Mouse (Mus musculus): ENCODE results near the gene Ddt. TPM values are rescaled to one million over a fixed set of nuclear protein-coding genes. Genes with fewer than 3 reads are reported as not detected.
"Not testable (repeated sequence)": the region's sequence is repeated elsewhere in the genome, so short reads cannot be mapped to it uniquely, and the experiment has no call there.

Gene Ddt
- total and polyA plus RNA-seq, 3 experiments: 10.8 to 108 (median 73.2) TPM

DNA sequence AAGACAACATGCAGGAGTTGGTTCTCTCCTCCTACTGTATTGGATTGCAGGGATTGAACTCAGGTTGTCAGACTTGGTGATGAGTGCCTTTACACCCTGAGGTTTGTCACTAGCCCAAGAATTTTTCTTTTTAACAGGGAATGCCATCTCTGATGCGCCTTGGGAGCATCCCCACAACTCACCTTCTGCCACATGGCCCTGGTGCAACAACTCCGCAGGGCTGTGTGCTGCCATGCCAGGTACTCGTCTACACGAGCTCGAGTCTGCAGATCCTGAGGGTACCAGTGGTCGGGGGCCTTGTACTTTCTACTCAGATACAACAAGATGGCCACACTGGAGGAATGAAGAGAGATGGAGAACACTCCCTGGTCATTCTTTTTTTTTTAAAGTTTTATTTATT, 3.3 kb upstream of the Ddt start:
- ATAC-seq (ENCODE audit: extremely low read depth, insufficient number of reproducible peaks, low FRiP score, poor library complexity, severe bottlenecking): no peak
- H3K9me3 ChIP-seq (replicated peaks): no peaks in the 10 kb centered on the region
- H3K4me1 ChIP-seq (ENCODE audit: insufficient read depth, low read depth, low read length): peaks cover 34% of the 10 kb centered on the region
- H3K27me3 ChIP-seq (ENCODE audit: insufficient read depth, low read length): peaks cover 43% of the 10 kb centered on the region
- TF ChIP-seq GATA1 (IDR thresholded peaks at IDR 0.05; ENCODE audit: borderline replicate concordance, low read length) (no peak), POLR2AphosphoS5 (IDR thresholded peaks at IDR 0.05; ENCODE audit: insufficient replicate concordance, low read depth, low read length) (no peak), CTCF (IDR thresholded peaks at IDR 0.05; ENCODE audit: low read depth, low read length) (no peak), TAL1 (conservative IDR thresholded peaks at IDR 0.05; ENCODE audit: low read depth, low read length) (no peak), GATA2 (IDR thresholded peaks at IDR 0.05; ENCODE audit: borderline replicate concordance, low read depth, low read length) (no peak)
- peaks cover 3% of the 10 kb centered on the region for H3K36me3 ChIP-seq (replicated peaks)
- H3K4me3 ChIP-seq (ENCODE audit: low read depth, low read length): no peak overlapping the region
- DNase-seq (ENCODE audit: low spot score): no peak

DNA sequence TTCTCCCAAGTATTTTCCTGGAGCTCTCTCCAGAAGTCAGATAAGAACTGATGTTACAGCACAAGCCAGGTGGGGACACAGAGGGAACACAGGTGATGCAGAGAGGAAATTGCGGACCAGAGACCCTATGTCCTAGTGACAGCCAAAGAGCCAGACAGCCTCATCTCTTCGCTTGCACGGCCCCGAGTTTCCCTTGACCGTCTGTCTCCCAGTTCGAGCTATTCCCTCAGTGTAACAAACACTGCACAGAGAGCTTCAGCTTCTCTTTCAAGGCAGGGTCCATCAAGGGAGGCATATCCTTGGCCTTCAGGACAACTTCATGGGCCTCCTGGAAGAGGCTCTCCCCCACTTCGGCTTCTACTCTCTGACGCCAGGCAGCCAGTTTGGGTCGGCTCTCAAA, 1.4 kb upstream of the Ddt start:
- no peak overlapping the region for H3K4me3 ChIP-seq (ENCODE audit: low read depth, low read length)
- H3K9me3 ChIP-seq (replicated peaks): no peaks in the 10 kb centered on the region
- H3K36me3 ChIP-seq (replicated peaks): peaks cover 18% of the 10 kb centered on the region
- peaks cover 26% of the 10 kb centered on the region for H3K4me1 ChIP-seq (ENCODE audit: insufficient read depth, low read depth, low read length)
- ATAC-seq (ENCODE audit: extremely low read depth, insufficient number of reproducible peaks, low FRiP score, poor library complexity, severe bottlenecking) (no peak), DNase-seq (ENCODE audit: low spot score) (no peak)
- H3K27me3 ChIP-seq (ENCODE audit: insufficient read depth, low read length): peaks cover 28% of the 10 kb centered on the region
- TF ChIP-seq GATA1 (IDR thresholded peaks at IDR 0.05; ENCODE audit: borderline replicate concordance, low read length) (no peak), POLR2AphosphoS5 (IDR thresholded peaks at IDR 0.05; ENCODE audit: insufficient replicate concordance, low read depth, low read length) (no peak), GATA2 (IDR thresholded peaks at IDR 0.05; ENCODE audit: borderline replicate concordance, low read depth, low read length) (no peak), CTCF (IDR thresholded peaks at IDR 0.05; ENCODE audit: low read depth, low read length) (no peak), TAL1 (conservative IDR thresholded peaks at IDR 0.05; ENCODE audit: low read depth, low read length) (no peak)

DNA sequence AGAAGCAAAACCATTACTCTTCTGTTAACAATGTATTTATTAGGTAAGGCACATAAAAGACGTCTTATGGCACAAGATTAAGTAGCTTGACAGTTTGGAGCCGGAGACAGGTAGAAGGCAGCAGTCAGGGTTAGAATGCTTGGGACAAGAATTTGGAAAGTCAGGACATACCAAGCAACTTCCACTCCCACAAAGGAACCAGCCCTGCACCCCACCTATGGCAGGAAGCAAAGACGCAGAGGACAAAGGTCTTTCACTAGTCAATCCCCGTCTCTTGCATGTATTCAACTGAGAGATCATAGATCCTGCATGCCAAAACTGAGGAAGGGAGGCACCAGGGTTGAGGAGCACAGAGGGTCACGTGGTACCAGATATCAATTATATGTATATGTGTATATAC, 888 bp upstream of the Ddt start:
- ATAC-seq (ENCODE audit: extremely low read depth, insufficient number of reproducible peaks, low FRiP score, poor library complexity, severe bottlenecking): no peak
- no peak for DNase-seq (ENCODE audit: low spot score)
- H3K4me3 ChIP-seq (ENCODE audit: low read depth, low read length): no peak overlapping the region
- peaks cover 18% of the 10 kb centered on the region for H3K36me3 ChIP-seq (replicated peaks)
- H3K9me3 ChIP-seq (replicated peaks): no peaks in the 10 kb centered on the region
- H3K4me1 ChIP-seq (ENCODE audit: insufficient read depth, low read depth, low read length): peaks cover 26% of the 10 kb centered on the region
- no peak for TF ChIP-seq TAL1 (conservative IDR thresholded peaks at IDR 0.05; ENCODE audit: low read depth, low read length)
- TF ChIP-seq GATA1 (IDR thresholded peaks at IDR 0.05; ENCODE audit: borderline replicate concordance, low read length): no peak
- TF ChIP-seq CTCF (IDR thresholded peaks at IDR 0.05; ENCODE audit: low read depth, low read length): no peak
- no peak for TF ChIP-seq GATA2 (IDR thresholded peaks at IDR 0.05; ENCODE audit: borderline replicate concordance, low read depth, low read length)
- TF ChIP-seq POLR2AphosphoS5 (IDR thresholded peaks at IDR 0.05; ENCODE audit: insufficient replicate concordance, low read depth, low read length): no peak
- H3K27me3 ChIP-seq (ENCODE audit: insufficient read depth, low read length): peaks cover 23% of the 10 kb centered on the region

DNA sequence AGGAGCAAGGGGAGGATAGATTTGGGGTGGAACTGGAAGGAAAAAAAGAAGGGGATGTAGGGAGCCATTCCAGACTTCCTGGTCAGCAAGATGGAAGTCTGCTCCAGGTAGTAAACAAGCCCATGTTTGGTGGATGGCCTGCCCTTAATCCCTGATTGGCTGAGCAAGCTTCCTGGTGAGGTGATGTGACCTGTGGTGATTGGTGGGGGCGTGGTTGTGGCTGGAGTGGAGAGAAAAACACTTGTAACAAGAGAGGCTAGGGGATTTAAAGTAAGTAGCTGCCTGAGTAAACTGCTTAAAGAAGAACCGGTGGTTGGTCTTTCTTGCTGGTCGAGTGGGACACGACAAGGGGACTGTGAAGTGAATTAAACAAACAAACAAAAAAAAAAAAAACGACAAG, 5.5 kb downstream of the Ddt start:
- not testable (repeated sequence) for H3K27me3 ChIP-seq (ENCODE audit: insufficient read depth, low read length); DNase-seq (ENCODE audit: low spot score); H3K4me3 ChIP-seq (ENCODE audit: low read depth, low read length); H3K9me3 ChIP-seq (replicated peaks); ATAC-seq (ENCODE audit: extremely low read depth, insufficient number of reproducible peaks, low FRiP score, poor library complexity, severe bottlenecking)
- H3K4me1 ChIP-seq (ENCODE audit: insufficient read depth, low read depth, low read length): peaks cover 31% of the 10 kb centered on the region
- peaks cover 19% of the 10 kb centered on the region for H3K36me3 ChIP-seq (replicated peaks)

DNA sequence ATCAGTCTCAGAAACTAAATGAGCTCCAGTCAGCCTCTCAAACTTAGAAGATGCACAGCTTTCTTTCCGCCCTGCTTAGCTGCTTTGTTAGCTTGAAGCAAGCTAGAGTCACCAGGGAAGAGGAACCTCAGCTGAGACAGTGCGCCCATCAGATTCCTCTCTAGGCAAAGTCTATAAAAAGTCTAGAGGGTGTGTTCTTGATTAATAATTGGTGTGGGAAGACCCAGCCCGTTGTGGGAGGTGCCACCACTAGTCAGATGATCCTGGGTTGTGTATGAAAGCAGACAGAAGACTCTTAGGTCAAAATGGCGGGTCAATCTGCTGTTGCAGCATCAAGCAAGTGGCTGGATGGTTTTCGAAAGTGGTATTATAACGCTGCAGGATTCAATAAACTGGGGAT, 6.4 kb downstream of the Ddt start:
- ATAC-seq (ENCODE audit: extremely low read depth, insufficient number of reproducible peaks, low FRiP score, poor library complexity, severe bottlenecking) (no peak), DNase-seq (ENCODE audit: low spot score) (no peak)
- Histone ChIP-seq H3K4me1 (ENCODE audit: insufficient read depth, low read depth, low read length) (peaks cover 26% of the 10 kb centered on the region), H3K4me3 (ENCODE audit: low read depth, low read length) (no peak overlapping the region), H3K36me3 (replicated peaks) (peaks cover 23% of the 10 kb centered on the region), H3K27me3 (ENCODE audit: insufficient read depth, low read length) (no peaks in the 10 kb centered on the region), H3K9me3 (replicated peaks) (no peaks in the 10 kb centered on the region)
- TF ChIP-seq CTCF (IDR thresholded peaks at IDR 0.05; ENCODE audit: low read depth, low read length) (no peak), GATA2 (IDR thresholded peaks at IDR 0.05; ENCODE audit: borderline replicate concordance, low read depth, low read length) (no peak), GATA1 (IDR thresholded peaks at IDR 0.05; ENCODE audit: borderline replicate concordance, low read length) (no peak), POLR2AphosphoS5 (IDR thresholded peaks at IDR 0.05; ENCODE audit: insufficient replicate concordance, low read depth, low read length) (no peak), TAL1 (conservative IDR thresholded peaks at IDR 0.05; ENCODE audit: low read depth, low read length) (no peak)

DNA sequence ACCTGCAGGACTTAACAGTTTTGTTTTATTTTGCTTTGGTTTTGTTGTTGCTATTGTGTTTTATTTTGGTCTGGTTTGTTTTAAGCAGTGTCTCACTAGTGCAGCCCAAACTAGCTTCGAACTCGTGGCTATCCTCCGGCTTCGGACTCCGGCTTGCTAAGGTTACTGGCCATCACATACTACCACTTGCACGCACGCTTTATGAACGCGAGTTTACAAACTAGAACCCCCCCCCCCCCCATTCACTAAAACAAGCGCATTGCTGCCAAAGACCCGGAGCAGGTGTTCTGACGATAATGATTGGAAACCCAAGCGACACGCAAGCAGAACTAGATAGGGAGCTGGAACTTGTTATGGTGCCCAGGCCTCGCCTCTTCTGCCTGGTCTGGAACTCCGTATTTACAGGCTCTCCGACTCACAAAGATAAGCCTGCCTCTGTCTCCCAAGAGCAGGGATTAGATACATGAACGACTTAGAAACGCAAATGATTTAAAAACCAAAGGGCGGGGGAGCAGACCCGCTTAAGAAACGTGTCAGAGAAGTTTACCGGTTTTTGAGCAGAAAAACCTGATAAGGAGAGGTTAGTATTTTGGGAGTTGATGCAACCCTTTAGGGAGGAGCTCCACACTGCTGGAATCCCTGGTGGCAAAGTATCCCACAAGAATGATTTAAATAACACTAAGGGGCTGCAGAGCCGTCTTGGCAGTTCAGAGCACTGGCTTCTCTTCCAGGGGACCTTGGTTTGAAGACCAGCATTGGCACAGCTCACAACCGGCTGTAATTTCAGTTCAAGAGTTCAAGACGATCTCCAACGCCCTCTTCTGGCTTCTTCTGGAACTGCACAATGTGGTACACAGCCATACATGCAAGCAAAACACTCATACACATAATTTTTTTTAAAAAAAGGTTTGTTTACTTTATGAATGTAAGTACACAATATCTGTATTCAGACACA, 8.4 kb downstream of the Ddt start:
- DNase-seq (ENCODE audit: low spot score) (peak; percentile 32), ATAC-seq (ENCODE audit: extremely low read depth, insufficient number of reproducible peaks, low FRiP score, poor library complexity, severe bottlenecking) (no peak)
- TF ChIP-seq CTCF (IDR thresholded peaks at IDR 0.05; ENCODE audit: low read depth, low read length): peak; percentile 72
- TF ChIP-seq TAL1 (conservative IDR thresholded peaks at IDR 0.05; ENCODE audit: low read depth, low read length): no peak
- no peak for TF ChIP-seq POLR2AphosphoS5 (IDR thresholded peaks at IDR 0.05; ENCODE audit: insufficient replicate concordance, low read depth, low read length)
- peaks cover 25% of the 10 kb centered on the region for H3K4me1 ChIP-seq (ENCODE audit: insufficient read depth, low read depth, low read length)
- peaks cover 6% of the 10 kb centered on the region for H3K9me3 ChIP-seq (replicated peaks)
- peaks cover 26% of the 10 kb centered on the region for H3K36me3 ChIP-seq (replicated peaks)
- H3K27me3 ChIP-seq (ENCODE audit: insufficient read depth, low read length): no peaks in the 10 kb centered on the region
- H3K4me3 ChIP-seq (ENCODE audit: low read depth, low read length): peak overlapping the region; percentile 94
